Mouse (Mus musculus): ENCODE measurements at regions not wholly inside any gene's neighbourhood (a gene's known extent, or its start where the extent isn't known, plus 50 kb on each side); places are given as distances from the start of the nearest gene placed in this dataset.

GRCm38 (mm10) chr12:13076699-13077287 is 135.1 kb upstream of the Mycn start:
- Histone ChIP-seq H3K4me3 (ENCODE audit: control insufficient read depth in 1 of 2, insufficient read depth in 1 of 2, low read depth in 2 of 2, low read length in 2 of 2) (no peak overlapping the region), H3K79me2 (ENCODE audit: control insufficient read depth, insufficient read depth, low read length, poor library complexity) (no peaks in the 10 kb centered on the region), H3K9me3 (replicated peaks; ENCODE audit: insufficient read depth, low read length) (no peaks in the 10 kb centered on the region), H3K27ac (ENCODE audit: control insufficient read depth, low read depth, low read length) (no peak overlapping the region), H3K27me3 (ENCODE audit: control insufficient read depth in 1 of 2, insufficient read depth in 2 of 2, low read length in 2 of 2) (no peaks in the 10 kb centered on the region), H3K36me3 (ENCODE audit: control insufficient read depth in 1 of 2, insufficient read depth in 2 of 2, low read length in 2 of 2) (no peaks in the 10 kb centered on the region), H3K9ac (ENCODE audit: control insufficient read depth, low read depth, low read length, poor library complexity, severe bottlenecking) (no peak overlapping the region), H3K4me1 (ENCODE audit: control insufficient read depth in 1 of 2, insufficient read depth in 2 of 2, low read length in 2 of 2) (no peaks in the 10 kb centered on the region)
- DNase-seq (ENCODE audit: low read depth, low spot score): no peak
- no peak for TF ChIP-seq HCFC1 (IDR thresholded peaks at IDR 0.05; ENCODE audit: low read depth, low read length)

- Histone ChIP-seq H3K9ac (ENCODE audit: control insufficient read depth, low read depth, low read length, poor library complexity, severe bottlenecking) (no peak overlapping the region), H3K4me3 (ENCODE audit: control insufficient read depth in 1 of 2, insufficient read depth in 1 of 2, low read depth in 2 of 2, low read length in 2 of 2) (no peak overlapping the region), H3K27ac (ENCODE audit: control insufficient read depth, low read depth, low read length) (no peak overlapping the region), H3K79me2 (ENCODE audit: control insufficient read depth, insufficient read depth, low read length, poor library complexity) (no peaks in the 10 kb centered on the region), H3K9me3 (replicated peaks; ENCODE audit: insufficient read depth, low read length) (no peaks in the 10 kb centered on the region), H3K27me3 (ENCODE audit: control insufficient read depth in 1 of 2, insufficient read depth in 2 of 2, low read length in 2 of 2) (no peaks in the 10 kb centered on the region; a peak in 1 of 4 replicates), H3K36me3 (ENCODE audit: control insufficient read depth in 1 of 2, insufficient read depth in 2 of 2, low read length in 2 of 2) (no peaks in the 10 kb centered on the region), H3K4me1 (ENCODE audit: control insufficient read depth in 1 of 2, insufficient read depth in 2 of 2, low read length in 2 of 2) (no peaks in the 10 kb centered on the region)
- DNase-seq (ENCODE audit: low read depth, low spot score): no peak
- TF ChIP-seq MAFK (IDR thresholded peaks at IDR 0.05; ENCODE audit: borderline replicate concordance, low read depth, low read length): no peak
- no peak for TF ChIP-seq TBP (IDR thresholded peaks at IDR 0.05; ENCODE audit: low read depth, low read length)
- TF ChIP-seq CTCF (IDR thresholded peaks at IDR 0.05 in 2 of 3, conservative IDR thresholded peaks at IDR 0.05 in 1 of 3; ENCODE audit: control insufficient read depth in 1 of 3, insufficient read depth in 1 of 3, low read depth in 2 of 3, low read length in 3 of 3, poor library complexity in 1 of 3, severe bottlenecking in 1 of 3): no peak
- no peak for TF ChIP-seq CHD1 (IDR thresholded peaks at IDR 0.05; ENCODE audit: low read depth, low read length)
- TF ChIP-seq POLR2AphosphoS5 (IDR thresholded peaks at IDR 0.05; ENCODE audit: borderline replicate concordance, low read depth, low read length): no peak
- no peak for TF ChIP-seq JUND (IDR thresholded peaks at IDR 0.05; ENCODE audit: low read depth, low read length)
- TF ChIP-seq MYB (IDR thresholded peaks at IDR 0.05; ENCODE audit: low read depth, low read length): no peak
- TF ChIP-seq NRF1 (IDR thresholded peaks at IDR 0.05; ENCODE audit: insufficient read depth, low read depth, low read length, poor library complexity, severe bottlenecking): no peak
- TF ChIP-seq GABPA (IDR thresholded peaks at IDR 0.05; ENCODE audit: low read depth, low read length): no peak
- TF ChIP-seq TCF12 (IDR thresholded peaks at IDR 0.05; ENCODE audit: low read depth, low read length): no peak
- no peak for TF ChIP-seq ZMIZ1 (IDR thresholded peaks at IDR 0.05; ENCODE audit: low read depth, low read length)
These were observed 131.6 kb upstream of the Mycn start for GRCm38 (mm10) chr12:13073126-13073886.

DNA sequence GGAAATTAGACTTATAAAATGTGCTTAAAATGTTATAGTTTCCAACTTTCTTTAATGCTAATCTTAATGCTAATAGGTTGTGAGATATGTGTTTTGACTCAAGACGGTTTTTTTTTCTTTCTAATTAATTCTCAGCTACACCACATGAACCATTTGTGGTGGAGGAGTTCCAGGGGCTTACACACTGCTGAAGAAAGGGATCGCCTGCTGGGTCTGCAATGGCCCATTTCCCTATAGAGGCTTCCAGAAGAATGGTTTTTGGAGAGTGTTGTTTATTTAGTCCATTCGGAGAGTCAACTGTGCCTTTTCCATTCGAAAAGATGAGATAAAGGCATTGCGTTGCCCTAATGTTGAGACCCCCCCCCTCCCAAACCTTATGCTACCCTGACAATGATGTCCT is 125.6 kb upstream of the Mycn start:
- Histone ChIP-seq H3K4me1 (ENCODE audit: control insufficient read depth in 1 of 2, insufficient read depth in 2 of 2, low read length in 2 of 2) (no peaks in the 10 kb centered on the region), H3K27me3 (ENCODE audit: control insufficient read depth in 1 of 2, insufficient read depth in 2 of 2, low read length in 2 of 2) (no peaks in the 10 kb centered on the region; a peak in 1 of 4 replicates), H3K9ac (ENCODE audit: control insufficient read depth, low read depth, low read length, poor library complexity, severe bottlenecking) (no peak overlapping the region), H3K36me3 (ENCODE audit: control insufficient read depth in 1 of 2, insufficient read depth in 2 of 2, low read length in 2 of 2) (peaks cover 0 to 2% of the 10 kb centered on the region in 2 experiments; a peak in 1 of 4 replicates), H3K9me3 (replicated peaks; ENCODE audit: insufficient read depth, low read length) (no peaks in the 10 kb centered on the region), H3K79me2 (ENCODE audit: control insufficient read depth, insufficient read depth, low read length, poor library complexity) (no peaks in the 10 kb centered on the region), H3K4me3 (ENCODE audit: control insufficient read depth in 1 of 2, insufficient read depth in 1 of 2, low read depth in 2 of 2, low read length in 2 of 2) (no peak overlapping the region), H3K27ac (ENCODE audit: control insufficient read depth, low read depth, low read length) (no peak overlapping the region)
- no peak for TF ChIP-seq POLR2AphosphoS2 (IDR thresholded peaks at IDR 0.05; ENCODE audit: low read length)
- no peak for DNase-seq (ENCODE audit: low read depth, low spot score)

All from MEL (cell line).